Comparison of ENCODE assay signal across 8 mouse cellular contexts in the genomic region with DNA sequence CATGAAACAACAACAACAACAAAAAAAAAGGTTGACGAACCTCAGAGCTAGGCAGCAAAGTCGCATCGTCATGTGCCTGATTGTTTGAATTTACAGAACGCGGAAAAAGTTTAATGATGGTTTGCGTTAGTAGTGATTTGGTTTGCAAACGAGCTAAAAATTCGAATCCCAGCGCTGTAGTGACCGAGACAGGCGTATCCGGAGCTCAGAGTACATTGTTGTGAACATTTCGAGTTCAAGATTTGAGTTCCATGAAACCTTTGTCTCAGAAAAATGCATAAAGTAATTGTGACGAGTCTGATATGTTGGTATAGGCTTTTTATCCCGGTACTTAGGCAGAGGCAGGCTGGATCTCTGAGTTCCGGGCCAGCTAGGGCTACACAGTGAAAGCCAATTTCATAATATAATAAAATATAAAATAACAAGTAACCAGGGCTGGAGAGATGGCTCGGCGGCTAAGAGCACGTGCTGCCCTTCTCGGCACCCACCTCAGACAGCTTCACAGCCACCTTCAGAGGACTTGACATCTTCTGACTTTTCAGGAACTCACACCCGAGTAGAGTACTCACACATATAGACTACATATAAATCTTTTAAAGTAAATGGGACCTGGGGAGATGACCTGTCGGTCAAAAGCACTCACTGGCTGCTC. TPM values are rescaled to one million over a fixed set of nuclear protein-coding genes. Genes with fewer than 3 reads are reported as not detected.
A peak's percentile ranks its signal among the peaks of the same experiment; 100 is the strongest.
DNase-seq lines count a peak whose midpoint lies in the region; ATAC-seq and TF ChIP-seq lines count a peak whose summit lies in the region.

No protein-coding gene starts in this region.

- no peak for TF ChIP-seq POLR2A in thymus, adult 2 months (IDR thresholded peaks at IDR 0.05; ENCODE audit: control insufficient read depth, extremely low read depth, insufficient read depth, low read length, poor library complexity)

- no peaks in the 10 kb centered on the region for H3K27me3 ChIP-seq in thymus, adult 2 months (ENCODE audit: control insufficient read depth, insufficient read depth, low read length)
- H3K27me3 ChIP-seq in liver, embryonic 12.5 days (replicated peaks) = no peaks in the 10 kb centered on the region

- ATAC-seq in liver, embryonic 12.5 days = no peak
- no peak for ATAC-seq in granulocyte monocyte progenitor cell, adult 5-6 weeks (replicated peaks; ENCODE audit: poor library complexity, severe bottlenecking)

- TF ChIP-seq CTCF in thymus, adult 2 months (IDR thresholded peaks at IDR 0.05; ENCODE audit: borderline replicate concordance, control insufficient read depth, extremely low read depth, insufficient read depth, low read length, poor library complexity) = no peak

- peak overlapping the region; percentile 73 for H3K4me3 ChIP-seq in thymus, adult 2 months (ENCODE audit: control insufficient read depth, insufficient read depth, low read length)
- peak overlapping the region; percentile 100 for H3K4me3 ChIP-seq in liver, embryonic 12.5 days

- H3K27ac ChIP-seq in thymus, adult 2 months (ENCODE audit: control insufficient read depth, insufficient read depth, low read length) = peak overlapping the region; percentile 86
- H3K27ac ChIP-seq in liver, embryonic 12.5 days = peak overlapping the region; percentile 100

- H3K36me3 ChIP-seq in thymus, adult 2 months (ENCODE audit: control insufficient read depth, insufficient read depth, low read length) = no peaks in the 10 kb centered on the region
- peaks cover 18% of the 10 kb centered on the region; the same call in 1 of the 2 replicates for H3K36me3 ChIP-seq in liver, embryonic 12.5 days

- H3K4me2 ChIP-seq in liver, embryonic 12.5 days = peak overlapping the region; percentile 75

- H3K9me3 ChIP-seq in liver, embryonic 12.5 days (replicated peaks) = no peaks in the 10 kb centered on the region

- peaks cover 11% of the 10 kb centered on the region for H3K4me1 ChIP-seq in thymus, adult 2 months (replicated peaks; ENCODE audit: control insufficient read depth, insufficient read depth, low read length)
- H3K4me1 ChIP-seq in liver, embryonic 12.5 days = peaks cover 51% of the 10 kb centered on the region

- DNase-seq in embryo, embryonic 9.5 days (ENCODE audit: extremely low spot score) = peak; percentile 9
- no peak for DNase-seq in embryo, embryonic 11 days
- DNase-seq in thymus, adult 2 months = no peak
- DNase-seq in thymus, postnatal 4 days = no peak
- no peak for DNase-seq in urinary bladder, postnatal 14 days (ENCODE audit: low spot score)
- DNase-seq in Muller cell, postnatal 12 days (ENCODE audit: inconsistent ontology term) = no peak

- WGBS in thymus, adult 2 months = 6% methylated on average over 22 of the region's 22 CpGs
- WGBS in liver, embryonic 12.5 days (ENCODE audit: insufficient replicate concordance) = 13% methylated on average over 22 of the region's 22 CpGs

- H3K9ac ChIP-seq in liver, embryonic 12.5 days = peak overlapping the region; percentile 94

RNA-seq across cellular contexts. Expression of a gene that starts 1.0 kb away (rescaled TPM):
- polyA plus RNA-seq in thymus, adult 2 months (2012; rRNA removed) = 118 and 145 TPM in 2 replicates
- 43.9 and 44.0 TPM in 2 replicates for polyA plus RNA-seq in liver, embryonic 12.5 days (2016; fragmentation: Nextera tagmentation; extraction: Ambion mirVana)
- total RNA-seq in granulocyte monocyte progenitor cell, adult 5-6 weeks (2014; fragmentation: Nextera tagmentation) = 86.3 and 104 TPM in 2 replicates
- total RNA-seq in granulocyte monocyte progenitor cell, adult 5-6 weeks (2017) = 63.3 and 63.9 TPM in 2 replicates

RNA-seq across cellular contexts. Expression of a gene that starts 19.6 kb away (rescaled TPM):
- 126 and 145 TPM in 2 replicates for polyA plus RNA-seq in thymus, adult 2 months (2012; rRNA removed)
- polyA plus RNA-seq in liver, embryonic 12.5 days (2016; fragmentation: Nextera tagmentation; extraction: Ambion mirVana) = 40.0 TPM in 2 replicates
- total RNA-seq in granulocyte monocyte progenitor cell, adult 5-6 weeks (2014; fragmentation: Nextera tagmentation) = 29.5 and 40.3 TPM in 2 replicates
- 47.3 and 65.5 TPM in 2 replicates for total RNA-seq in granulocyte monocyte progenitor cell, adult 5-6 weeks (2017)

RNA-seq across cellular contexts. Expression of a gene that starts 59.0 kb away (rescaled TPM):
- polyA plus RNA-seq in thymus, adult 2 months (2012; rRNA removed) = 3,303 and 3,543 TPM in 2 replicates
- polyA plus RNA-seq in liver, embryonic 12.5 days (2016; fragmentation: Nextera tagmentation; extraction: Ambion mirVana) = 1,452 and 1,476 TPM in 2 replicates
- total RNA-seq in granulocyte monocyte progenitor cell, adult 5-6 weeks (2014; fragmentation: Nextera tagmentation) = 1,716 and 2,163 TPM in 2 replicates
- total RNA-seq in granulocyte monocyte progenitor cell, adult 5-6 weeks (2017) = 2,167 and 2,701 TPM in 2 replicates
